18 mouse cellular contexts compared by ENCODE assay signal in genomic region chr1:159822416-159822815, GRCm38 (mm10).
A peak's percentile ranks its signal among the peaks of the same experiment; 100 is the strongest.
DNase-seq lines count a peak whose midpoint lies in the region; ATAC-seq lines count a peak whose summit lies in the region.
"Had no signal": no experiment of that assay in that cellular context is flagged by ENCODE, and none has a peak within 500 bp of the region (broad histone marks: within the 10 kb centered on the region; RNA-seq: fewer than 3 reads in every experiment).

No protein-coding gene starts in this region.

- H3K4me2 ChIP-seq in kidney, embryonic 15.5 days: no peak overlapping the region
- H3K4me2 ChIP-seq in forebrain, embryonic 16.5 days (ENCODE audit: low read length): no peak overlapping the region
- H3K4me2 ChIP-seq: hindbrain, embryonic 14.5 days; limb, embryonic 12.5 days; liver, embryonic 15.5 days; neural tube, embryonic 15.5 days had no signal

- DNase-seq in kidney, adult 11 months: no peak
- peak; percentile 76 for DNase-seq in brain, adult 2 months (ENCODE audit: low read depth, low spot score)
- peak; percentile 29 for DNase-seq in right cerebral cortex, adult 18-20 months
- no peak for DNase-seq in urinary bladder, postnatal 36 days (ENCODE audit: low spot score in 2 of 2)
- DNase-seq: adrenal gland, postnatal 10 days; cerebellum, adult 9-11 months; gastrocnemius, postnatal 10 days; kidney, adult 18-20 months; lung, postnatal 10 days; retina, postnatal 1 day had no signal

- H3K27ac ChIP-seq in kidney, embryonic 15.5 days: no peak overlapping the region
- peak overlapping the region; percentile 82 for H3K27ac ChIP-seq in forebrain, embryonic 16.5 days (ENCODE audit: low read length)
- H3K27ac ChIP-seq: hindbrain, embryonic 14.5 days; limb, embryonic 12.5 days; liver, embryonic 15.5 days; neural tube, embryonic 15.5 days had no signal

- peaks cover 3% of the 10 kb centered on the region; the same call in 1 of the 2 replicates for H3K27me3 ChIP-seq in kidney, embryonic 15.5 days
- no peaks in the 10 kb centered on the region for H3K27me3 ChIP-seq in forebrain, embryonic 16.5 days (replicated peaks; ENCODE audit: control insufficient read depth, insufficient read depth, low read length)
- H3K27me3 ChIP-seq: limb, embryonic 12.5 days; liver, embryonic 15.5 days; neural tube, embryonic 15.5 days had no signal

- H3K36me3 ChIP-seq in kidney, embryonic 15.5 days: no peaks in the 10 kb centered on the region
- H3K36me3 ChIP-seq in forebrain, embryonic 16.5 days (ENCODE audit: control insufficient read depth, insufficient read depth): no peaks in the 10 kb centered on the region
- H3K36me3 ChIP-seq: limb, embryonic 12.5 days; liver, embryonic 15.5 days; neural tube, embryonic 15.5 days had no signal

- 25% methylated on average over 2 of the region's 2 CpGs for WGBS in kidney, embryonic 15.5 days
- WGBS in forebrain, embryonic 16.5 days: 61% methylated on average over 2 of the region's 2 CpGs

- H3K4me3 ChIP-seq in kidney, embryonic 15.5 days (replicated peaks): no peak overlapping the region
- no peak overlapping the region for H3K4me3 ChIP-seq in forebrain, embryonic 16.5 days (replicated peaks; ENCODE audit: low read length)
- H3K4me3 ChIP-seq: limb, embryonic 12.5 days; liver, embryonic 15.5 days; neural tube, embryonic 15.5 days had no signal

- no peak overlapping the region for H3K9ac ChIP-seq in kidney, embryonic 15.5 days
- H3K9ac ChIP-seq in forebrain, embryonic 16.5 days (replicated peaks; ENCODE audit: low read depth, low read length): no peak overlapping the region
- H3K9ac ChIP-seq: hindbrain, embryonic 14.5 days; limb, embryonic 12.5 days; liver, embryonic 15.5 days; neural tube, embryonic 15.5 days had no signal

- peaks cover 10% of the 10 kb centered on the region; the same call in 1 of the 2 replicates for H3K4me1 ChIP-seq in kidney, embryonic 15.5 days
- H3K4me1 ChIP-seq in forebrain, embryonic 16.5 days (replicated peaks; ENCODE audit: control insufficient read depth, insufficient read depth, low read length): peaks cover 4% of the 10 kb centered on the region
- H3K4me1 ChIP-seq: liver, embryonic 15.5 days had no signal

- ATAC-seq in kidney, embryonic 15.5 days (replicated peaks; ENCODE audit: low FRiP score): 0 out of 2 replicates have a peak, but pooled peaks have one; percentile 58
- ATAC-seq in forebrain, embryonic 16.5 days: peak; percentile 80
- ATAC-seq in cerebellum, adult (ENCODE audit: insufficient number of reproducible peaks, low FRiP score, low TSS enrichment): no peak
- ATAC-seq: CD4-positive, CD25-positive, alpha-beta regulatory T cell, adult 4 months had no signal

- no peaks in the 10 kb centered on the region for H3K9me3 ChIP-seq in kidney, embryonic 15.5 days (replicated peaks)
- no peaks in the 10 kb centered on the region for H3K9me3 ChIP-seq in forebrain, embryonic 16.5 days (ENCODE audit: control insufficient read depth, low read length)
- H3K9me3 ChIP-seq: limb, embryonic 12.5 days; liver, embryonic 15.5 days; neural tube, embryonic 15.5 days had no signal

Comparison
In these comparisons a context has a peak if more than half of its experiments do, and no peak if none do; other contexts are left out.
1. DNase-seq: peak in brain, adult 2 months (single experiment) and right cerebral cortex, adult 18-20 months (single experiment); none in kidney, adult 11 months (single experiment) and urinary bladder, postnatal 36 days (0 of 2).